Mouse (Mus musculus): Measurements from ENCODE around the gene Spag6.

The Spag6 gene

DNA sequence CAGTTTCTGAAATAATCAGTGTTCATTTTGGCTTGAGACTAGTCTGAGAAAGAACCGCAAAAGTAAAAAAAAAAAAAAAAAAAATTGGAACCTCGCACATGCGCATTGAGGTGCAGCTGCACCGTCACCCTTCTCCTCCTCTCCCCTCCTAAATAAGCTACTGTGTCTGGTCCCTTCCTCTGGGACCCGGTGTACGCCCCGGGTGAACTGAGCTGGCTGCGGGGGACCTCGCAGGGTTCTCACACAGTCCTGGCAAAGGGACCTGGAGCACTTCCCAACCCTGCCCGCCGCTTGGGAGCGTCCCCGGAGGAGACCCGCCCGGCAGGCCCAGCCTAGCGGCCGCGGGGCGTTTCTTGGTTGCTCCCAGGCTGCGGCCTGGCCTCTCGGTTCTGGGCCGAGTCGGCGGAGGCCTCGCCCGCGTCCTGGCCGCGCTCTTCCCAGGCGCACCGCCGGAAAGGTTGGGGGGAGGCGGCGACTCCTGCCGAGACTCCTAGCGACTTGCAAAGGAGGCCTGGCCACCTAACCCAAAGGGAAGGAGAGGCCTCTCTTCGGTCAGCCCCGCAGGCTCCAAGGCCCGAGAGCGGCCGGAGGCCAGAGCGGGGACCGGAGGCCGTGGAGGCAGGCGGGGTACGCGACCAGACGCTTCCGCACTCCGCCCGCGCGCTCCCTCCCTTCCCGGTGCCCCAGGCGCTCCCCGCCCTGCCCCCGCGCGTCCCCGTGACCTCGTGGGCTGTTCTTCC, at the start of gene Spag6:
Gene Spag6, plus strand, starts transcription at position 162 of the 740 bp plus-strand sequence.
- peak; percentile 86 for DNase-seq

DNA sequence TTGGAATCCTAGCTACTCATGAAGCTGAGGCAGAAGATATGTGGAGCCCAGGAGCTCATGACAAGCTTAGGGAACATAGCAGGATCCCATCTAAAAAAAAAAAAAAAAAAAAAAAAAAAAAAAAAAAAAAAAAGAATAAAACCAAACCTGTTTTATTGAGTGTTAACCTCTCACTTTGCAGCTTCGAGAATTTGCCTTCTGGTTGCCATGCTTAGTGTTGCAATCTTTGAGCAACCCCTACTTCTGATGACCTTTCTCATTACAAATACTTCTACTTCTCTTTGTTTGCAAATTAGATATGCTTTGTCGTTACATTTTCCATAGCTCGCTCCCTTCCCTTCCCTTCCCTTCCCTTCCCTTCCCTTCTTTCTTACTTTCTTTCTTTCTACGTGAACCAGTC, 45.3 kb upstream of the Spag6 start:
- DNase-seq, result no peak

GRCm38 (mm10) chr2:18654821-18655220, 39.0 kb upstream of the Spag6 start:
- no peak for DNase-seq

GRCm38 (mm10) chr2:18664003-18664402, 29.8 kb upstream of the Spag6 start:
- DNase-seq, result no peak

DNA sequence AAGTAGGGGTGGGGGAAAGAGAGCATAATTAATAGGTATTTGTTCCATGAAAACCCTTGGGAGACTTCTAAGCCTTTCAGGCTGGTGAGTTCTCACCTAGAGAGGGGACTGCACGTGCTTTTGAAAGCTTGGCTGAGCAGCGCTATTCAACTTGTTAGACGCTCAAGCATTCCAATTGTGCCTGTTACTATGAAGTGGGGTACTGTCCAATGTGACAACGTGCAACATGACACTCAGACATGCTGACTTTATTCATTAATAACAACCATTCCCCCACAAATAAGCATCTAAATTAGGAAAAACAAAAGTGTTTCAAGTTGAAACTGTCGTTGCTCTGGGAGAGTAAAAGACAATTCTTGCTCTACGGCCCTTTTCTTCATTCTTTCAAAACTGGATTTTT, 22.8 kb upstream of the Spag6 start:
- peak; percentile 39 for DNase-seq

DNA sequence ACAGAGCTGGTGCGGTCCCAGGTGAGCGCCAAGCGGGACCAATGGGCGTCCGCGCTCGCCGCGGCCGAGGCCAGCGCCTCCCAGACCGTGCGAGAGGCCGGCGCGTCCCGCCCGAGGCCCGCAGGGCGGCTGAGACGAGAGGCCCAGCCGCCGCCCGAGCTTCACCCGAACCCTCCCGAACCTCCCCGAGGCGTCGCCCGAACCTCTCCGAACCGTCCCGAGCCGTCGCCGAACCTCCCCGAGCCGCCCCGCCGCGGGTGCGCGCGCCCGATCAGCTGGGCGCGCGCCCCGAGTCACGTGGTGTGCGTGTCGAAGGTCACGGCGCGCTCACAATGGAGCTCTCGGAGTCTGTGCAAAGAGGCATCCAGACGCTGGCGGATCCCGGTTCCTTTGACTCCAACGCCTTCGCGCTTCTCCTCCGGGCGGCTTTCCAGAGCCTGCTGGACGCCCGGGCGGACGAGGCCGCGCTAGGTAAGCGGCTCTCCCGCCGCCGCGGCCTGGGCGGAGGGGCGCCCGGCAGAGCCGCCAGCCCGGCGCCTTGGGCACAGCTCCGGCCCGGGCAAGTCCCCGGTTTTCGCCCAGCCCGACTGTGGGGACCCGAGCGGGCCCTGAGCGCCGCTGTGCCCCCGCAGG, 21.6 kb upstream of the Spag6 start, which contains the start of gene Commd3:
Gene Commd3, plus strand, starts transcription at position 252 of the 633 bp plus-strand sequence.
- peak; percentile 95 for DNase-seq

DNA sequence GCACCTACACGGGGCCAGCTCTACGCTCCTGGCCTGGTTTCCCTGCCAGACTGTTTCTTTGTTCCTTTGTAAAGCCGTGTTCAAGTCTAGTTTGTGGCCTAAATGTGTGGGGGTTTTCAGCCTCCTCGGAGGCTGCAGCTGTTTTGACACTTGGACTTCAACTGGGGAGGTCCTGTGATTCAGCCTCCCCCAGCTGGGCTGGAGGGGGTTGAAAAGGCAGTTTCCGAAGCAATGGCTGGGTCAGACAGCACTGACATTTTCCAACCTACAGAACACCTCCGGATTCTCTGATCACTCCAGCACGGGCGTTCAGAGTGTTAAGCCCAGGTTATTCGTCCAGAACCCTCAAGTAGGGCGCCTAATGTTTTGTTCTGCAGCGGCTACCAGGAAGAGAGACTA, 21.1 kb upstream of the Spag6 start:
- DNase-seq, result no peak

DNA sequence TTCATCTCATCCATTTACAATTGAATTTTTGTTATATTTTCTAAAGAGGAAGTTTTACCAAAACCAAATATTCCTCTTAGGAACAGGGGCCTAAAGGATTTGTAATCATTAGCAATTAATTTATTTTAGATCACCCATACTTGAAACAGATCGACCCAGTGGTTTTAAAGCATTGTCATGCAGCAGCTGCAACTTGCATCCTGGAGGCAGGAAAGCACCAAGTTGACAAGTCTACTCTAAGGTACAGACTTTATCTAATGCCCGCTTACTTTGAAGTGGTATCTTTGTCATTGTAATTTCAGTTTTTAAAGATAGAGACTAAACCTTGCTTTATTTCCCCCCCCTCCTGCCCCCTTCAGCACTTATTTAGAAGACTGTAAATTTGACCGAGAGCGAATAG, 20.1 kb upstream of the Spag6 start:
- DNase-seq, result no peak

- no peak for DNase-seq
Observed at GRCm38 (mm10) chr2:18674193-18674902, 19.5 kb upstream of the Spag6 start.

DNA sequence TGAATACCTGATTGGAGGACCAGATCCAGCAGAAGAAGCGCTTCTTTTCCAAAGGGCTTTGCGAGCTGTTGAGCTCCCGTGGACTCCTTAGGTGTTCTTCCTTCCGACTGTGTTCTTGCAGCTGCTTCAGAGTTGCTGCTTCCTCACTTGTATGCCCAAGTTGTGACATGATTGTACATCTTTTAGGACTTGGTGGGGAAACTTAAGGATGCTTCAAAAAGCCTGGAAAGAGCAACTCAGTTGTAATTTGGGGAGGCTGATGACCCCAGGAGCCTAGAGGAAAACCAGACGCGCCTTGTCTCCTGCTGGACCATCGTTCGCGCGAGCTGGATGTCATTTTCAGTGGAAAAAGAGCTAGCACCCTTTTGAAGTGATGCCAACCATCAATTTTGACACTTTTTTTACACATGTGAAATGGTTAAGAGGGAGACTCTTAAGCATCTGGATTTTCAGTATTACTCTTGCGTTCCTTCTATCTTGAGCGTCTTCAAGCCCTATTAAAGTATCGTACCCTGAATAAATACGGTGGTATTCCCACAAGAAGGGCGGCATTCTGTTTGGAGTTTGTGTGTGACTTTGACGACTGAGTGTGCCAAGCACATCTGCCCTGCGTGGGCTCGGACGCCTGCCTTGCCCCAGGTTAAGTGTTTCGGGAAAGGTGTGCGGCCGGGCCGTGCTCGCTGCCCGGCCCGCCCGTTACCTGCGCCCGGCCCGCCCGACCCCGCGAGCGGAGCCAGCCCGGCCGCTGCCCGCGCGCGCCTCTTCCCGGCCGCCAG, 18.0 kb upstream of the Spag6 start:
- peak; percentile 26 for DNase-seq

- DNase-seq, result peak; percentile 94
Observed at GRCm38 (mm10) chr2:18676457-18676935, 17.3 kb upstream of the Spag6 start.

DNA sequence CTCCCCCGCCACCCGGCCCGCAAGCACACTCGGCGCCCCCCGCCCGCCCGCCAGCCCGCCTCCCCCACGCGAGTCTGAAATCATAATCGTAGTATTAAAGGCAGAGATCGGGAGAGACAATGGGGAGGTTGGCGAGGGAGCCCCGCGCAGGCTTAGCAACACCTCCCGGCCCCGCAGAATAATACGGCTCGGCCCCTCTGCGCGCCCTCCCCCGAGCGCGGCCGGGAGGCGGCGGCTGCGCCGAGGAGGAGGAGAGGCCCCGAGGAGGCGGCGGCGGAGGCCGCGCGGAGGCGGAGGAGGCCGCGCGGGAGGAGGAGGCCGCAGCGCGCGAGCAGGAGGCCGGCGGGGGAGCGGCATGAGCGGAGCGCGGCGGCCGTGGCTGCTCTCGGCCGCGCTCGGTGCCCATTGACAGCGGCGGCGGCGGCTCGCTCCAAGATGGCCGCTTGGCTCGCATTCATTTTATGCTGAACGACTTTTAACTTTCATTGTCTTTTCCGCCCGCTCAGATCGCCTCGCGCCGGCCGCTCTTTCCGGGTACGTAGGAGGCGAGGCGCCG, 16.8 kb upstream of the Spag6 start, which contains the start of gene Bmi1:
Gene Bmi1, plus strand, starts transcription at position 83 of the 556 bp plus-strand sequence.
- DNase-seq, result no peak

- peak; percentile 69 for DNase-seq
Observed at GRCm38 (mm10) chr2:18677631-18678471, 16.0 kb upstream of the Spag6 start.

GRCm38 (mm10) chr2:18679701-18680100, 14.1 kb upstream of the Spag6 start:
- DNase-seq, result no peak

DNA sequence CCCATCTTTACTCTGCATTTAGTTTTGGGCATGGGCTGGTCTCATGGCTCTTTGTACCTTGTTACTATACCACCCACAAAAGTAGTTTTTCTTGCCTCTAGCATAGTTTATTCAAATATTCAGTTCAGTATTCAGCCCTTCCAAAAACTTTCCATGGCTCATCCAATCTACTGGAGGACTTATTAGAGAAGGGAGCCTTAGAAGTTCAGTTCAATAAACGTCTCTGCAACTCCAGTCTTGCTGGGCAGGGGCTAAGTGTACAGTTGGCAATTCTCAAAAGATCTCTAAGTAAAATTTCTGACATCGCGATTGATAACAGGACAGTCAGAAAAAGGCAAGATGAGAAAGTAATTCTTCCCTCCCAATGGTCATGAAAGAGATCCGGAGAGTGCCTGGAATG, 13.3 kb upstream of the Spag6 start:
- no peak for DNase-seq

- DNase-seq, result peak; percentile 70
Observed at GRCm38 (mm10) chr2:18680961-18681360, 12.9 kb upstream of the Spag6 start.

GRCm38 (mm10) chr2:18684062-18684461, 9.8 kb upstream of the Spag6 start:
- DNase-seq, result no peak

GRCm38 (mm10) chr2:18686386-18686785, 7.4 kb upstream of the Spag6 start:
- DNase-seq, result no peak

DNA sequence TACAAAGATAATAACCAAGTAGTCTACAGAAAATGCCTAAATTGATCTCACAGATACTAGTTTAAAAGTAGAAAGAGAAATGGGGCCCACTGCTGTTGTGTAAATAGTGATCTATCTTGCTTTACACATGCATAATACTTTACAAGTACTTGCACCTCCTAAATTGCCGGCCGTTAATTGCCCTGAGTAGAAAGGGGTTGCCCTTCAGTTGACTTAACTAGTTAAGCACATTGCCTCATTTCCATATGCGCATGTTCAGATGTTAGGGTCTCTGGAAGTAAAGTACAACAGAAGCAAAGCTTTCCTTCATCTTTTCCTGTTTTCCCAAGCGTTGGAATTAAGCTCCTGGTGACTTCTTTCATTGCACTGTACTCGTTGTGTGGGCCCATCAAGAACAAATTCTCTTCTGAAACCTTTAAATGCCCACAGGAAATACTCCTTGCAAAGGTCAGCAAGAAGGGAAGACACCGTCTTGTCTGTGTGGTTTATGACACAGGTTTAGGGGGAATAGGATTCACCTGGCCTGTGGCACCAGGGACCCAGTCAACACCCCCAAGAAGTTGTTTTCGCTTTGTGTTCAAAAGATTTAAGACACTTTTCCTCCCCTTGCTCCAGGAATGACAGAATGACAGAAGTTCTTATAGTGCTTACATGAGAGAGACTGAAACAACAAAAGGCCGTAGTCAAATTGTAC, 6.9 kb upstream of the Spag6 start:
- DNase-seq, result no peak

GRCm38 (mm10) chr2:18687671-18688170, 6.1 kb upstream of the Spag6 start:
- no peak for DNase-seq

GRCm38 (mm10) chr2:18688286-18688685, 5.5 kb upstream of the Spag6 start:
- no peak for DNase-seq

All from retina, postnatal 1 day (tissue).